Mouse (Mus musculus): ENCODE measurements around the gene Pik3r5. TPM values are rescaled to one million over a fixed set of nuclear protein-coding genes. Genes with fewer than 3 reads are reported as not detected.

Gene Pik3r5
- total RNA-seq, 1 experiment, result 0.94 TPM

- H3K4me3 ChIP-seq (ENCODE audit: insufficient read depth in 1 of 2, low read depth in 1 of 2, low read length in 2 of 2, poor library complexity in 1 of 2, severe bottlenecking in 1 of 2), result no peak overlapping the region
- DNase-seq (ENCODE audit: low read depth, low spot score), result no peak
- no peak overlapping the region for H3K27ac ChIP-seq (ENCODE audit: insufficient read depth, low read depth, low read length, poor library complexity, severe bottlenecking)
- peaks cover 0 to 16% of the 10 kb centered on the region in 2 experiments; a peak in 3 of 4 replicates for H3K4me1 ChIP-seq (ENCODE audit: control insufficient read depth in 2 of 2, insufficient read depth in 2 of 2, low read length in 2 of 2, poor library complexity in 1 of 2)
- in situ Hi-C loops (cut with MboI; ENCODE audit: low sequenced_read_pairs in 2 of 2, unreplicated experiment in 2 of 2), result no loop called here
- no peak for TF ChIP-seq CHD2 (IDR thresholded peaks at IDR 0.05; ENCODE audit: low read depth, low read length)
- TF ChIP-seq HCFC1 (IDR thresholded peaks at IDR 0.05; ENCODE audit: borderline replicate concordance, insufficient read depth, low read length), result no peak
- TF ChIP-seq ZC3H11A (IDR thresholded peaks at IDR 0.05; ENCODE audit: borderline replicate concordance, low read depth, low read length), result no peak
- no peak for TF ChIP-seq ZNF384 (IDR thresholded peaks at IDR 0.05; ENCODE audit: low read depth, low read length)
- TF ChIP-seq MAFK (IDR thresholded peaks at IDR 0.05; ENCODE audit: insufficient read depth, low read depth, low read length), result no peak
- no peak overlapping the region for H3K9ac ChIP-seq (ENCODE audit: insufficient read depth, low read depth, low read length, poor library complexity, severe bottlenecking)
- H3K36me3 ChIP-seq (ENCODE audit: control insufficient read depth, insufficient read depth, low read length, poor library complexity, severe bottlenecking), result no peaks in the 10 kb centered on the region
- H3K9me3 ChIP-seq (ENCODE audit: control insufficient read depth, insufficient read depth, low read depth, low read length), result no peaks in the 10 kb centered on the region
These were observed 67.2 kb downstream of the Pik3r5 start for GRCm38 (mm10) chr11:68498999-68499699.

- peaks cover 0 to 7% of the 10 kb centered on the region in 2 experiments; a peak in 2 of 4 replicates for H3K4me1 ChIP-seq (ENCODE audit: control insufficient read depth in 2 of 2, insufficient read depth in 2 of 2, low read length in 2 of 2, poor library complexity in 1 of 2)
- no peak for DNase-seq (ENCODE audit: low read depth, low spot score)
- in situ Hi-C loops (cut with MboI; ENCODE audit: low sequenced_read_pairs in 2 of 2, unreplicated experiment in 2 of 2), result no loop called here
- H3K4me3 ChIP-seq (ENCODE audit: insufficient read depth in 1 of 2, low read depth in 1 of 2, low read length in 2 of 2, poor library complexity in 1 of 2, severe bottlenecking in 1 of 2), result no peak overlapping the region; a peak in 1 of 4 replicates
- no peak overlapping the region for H3K27ac ChIP-seq (ENCODE audit: insufficient read depth, low read depth, low read length, poor library complexity, severe bottlenecking)
- no peaks in the 10 kb centered on the region for H3K36me3 ChIP-seq (ENCODE audit: control insufficient read depth, insufficient read depth, low read length, poor library complexity, severe bottlenecking)
- TF ChIP-seq ZNF384 (IDR thresholded peaks at IDR 0.05; ENCODE audit: low read depth, low read length), result no peak
- TF ChIP-seq MAFK (IDR thresholded peaks at IDR 0.05; ENCODE audit: insufficient read depth, low read depth, low read length), result no peak
- TF ChIP-seq CHD2 (IDR thresholded peaks at IDR 0.05; ENCODE audit: low read depth, low read length), result no peak
- TF ChIP-seq ZC3H11A (IDR thresholded peaks at IDR 0.05; ENCODE audit: borderline replicate concordance, low read depth, low read length), result no peak
- no peak for TF ChIP-seq HCFC1 (IDR thresholded peaks at IDR 0.05; ENCODE audit: borderline replicate concordance, insufficient read depth, low read length)
- no peak overlapping the region for H3K9ac ChIP-seq (ENCODE audit: insufficient read depth, low read depth, low read length, poor library complexity, severe bottlenecking)
- H3K9me3 ChIP-seq (ENCODE audit: control insufficient read depth, insufficient read depth, low read depth, low read length), result no peaks in the 10 kb centered on the region
These were observed 69.0 kb downstream of the Pik3r5 start for GRCm38 (mm10) chr11:68500949-68501350.

DNA sequence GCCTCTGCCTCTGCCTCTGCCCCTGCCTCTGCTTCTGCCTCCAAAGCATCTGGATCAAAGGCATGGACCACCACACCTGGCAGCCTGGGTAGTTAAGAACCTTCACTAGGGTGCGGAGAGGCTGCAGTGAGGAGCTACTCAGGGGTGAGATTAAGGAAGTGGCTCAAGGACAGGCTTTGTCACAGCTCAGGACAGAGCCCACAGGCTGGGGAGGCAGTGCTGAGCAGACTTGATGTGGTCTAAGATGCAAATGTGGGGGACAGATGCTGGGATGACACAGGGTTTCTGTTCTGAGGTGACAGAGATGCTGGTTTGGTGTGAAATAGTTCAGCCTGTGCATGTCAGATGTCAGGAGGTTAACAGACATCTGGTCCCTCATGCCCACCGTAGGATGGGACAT lies 70.5 kb downstream of the Pik3r5 start:
- DNase-seq (ENCODE audit: low read depth, low spot score), result no peak
- Histone ChIP-seq H3K9me3 (ENCODE audit: control insufficient read depth, insufficient read depth, low read depth, low read length) (no peaks in the 10 kb centered on the region), H3K4me3 (ENCODE audit: insufficient read depth in 1 of 2, low read depth in 1 of 2, low read length in 2 of 2, poor library complexity in 1 of 2, severe bottlenecking in 1 of 2) (no peak overlapping the region), H3K9ac (ENCODE audit: insufficient read depth, low read depth, low read length, poor library complexity, severe bottlenecking) (no peak overlapping the region), H3K4me1 (ENCODE audit: control insufficient read depth in 2 of 2, insufficient read depth in 2 of 2, low read length in 2 of 2, poor library complexity in 1 of 2) (peaks cover 0 to 7% of the 10 kb centered on the region in 2 experiments; a peak in 1 of 4 replicates), H3K27ac (ENCODE audit: insufficient read depth, low read depth, low read length, poor library complexity, severe bottlenecking) (no peak overlapping the region), H3K36me3 (ENCODE audit: control insufficient read depth, insufficient read depth, low read length, poor library complexity, severe bottlenecking) (no peaks in the 10 kb centered on the region)
- in situ Hi-C loops (cut with MboI; ENCODE audit: low sequenced_read_pairs in 2 of 2, unreplicated experiment in 2 of 2), result no loop called here
- TF ChIP-seq ZC3H11A (IDR thresholded peaks at IDR 0.05; ENCODE audit: borderline replicate concordance, low read depth, low read length) (no peak), CHD2 (IDR thresholded peaks at IDR 0.05; ENCODE audit: low read depth, low read length) (no peak), HCFC1 (IDR thresholded peaks at IDR 0.05; ENCODE audit: borderline replicate concordance, insufficient read depth, low read length) (no peak)

DNA sequence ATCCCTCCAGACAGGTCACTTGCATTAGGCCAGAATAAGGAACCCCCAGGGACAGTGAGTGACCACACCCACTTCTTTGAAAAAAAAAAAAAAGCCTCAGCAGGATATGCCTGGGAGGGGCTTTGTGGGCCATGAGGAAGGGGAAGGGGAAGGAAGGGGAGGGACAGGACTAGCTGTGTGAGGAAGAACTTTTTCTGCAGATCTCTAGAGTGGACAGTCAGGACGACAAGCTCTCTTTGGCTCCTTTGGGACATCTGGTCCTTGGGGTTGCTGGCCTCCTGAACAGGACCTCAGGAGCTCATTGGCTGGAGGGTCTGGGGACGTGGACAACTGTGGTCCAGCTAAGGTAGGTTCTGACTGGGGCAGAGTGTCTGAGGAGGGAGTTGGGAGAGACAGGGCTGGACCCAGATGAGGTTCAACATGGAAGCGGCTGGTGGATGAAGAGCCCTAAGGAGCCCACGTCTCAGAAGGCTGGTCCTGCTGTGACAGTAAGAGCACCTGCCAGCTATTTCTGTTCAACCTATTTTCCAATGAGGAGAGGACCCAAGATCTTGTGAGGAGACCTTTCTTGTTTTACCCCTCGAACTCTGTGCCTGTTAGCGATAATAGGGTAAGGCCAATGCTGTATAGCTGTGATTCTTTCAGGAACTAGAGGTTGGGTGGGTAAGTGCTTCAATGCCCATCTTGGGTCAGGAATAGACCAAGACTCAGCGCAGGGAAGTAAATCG lies 71.1 kb downstream of the Pik3r5 start, which contains the start of gene Pik3r6:
Pik3r6 (plus strand) TSS at position 118 of the 728 bp plus-strand sequence.
- H3K27ac ChIP-seq (ENCODE audit: insufficient read depth, low read depth, low read length, poor library complexity, severe bottlenecking), result no peak within 1 kb of the TSS
- in situ Hi-C loops (cut with MboI; ENCODE audit: low sequenced_read_pairs in 2 of 2, unreplicated experiment in 2 of 2), result no loop called here
- H3K4me1 ChIP-seq (ENCODE audit: control insufficient read depth in 2 of 2, insufficient read depth in 2 of 2, low read length in 2 of 2, poor library complexity in 1 of 2), result peaks cover 0 to 7% of the 10 kb centered on the region in 2 experiments; a peak in 1 of 4 replicates
- TF ChIP-seq HCFC1 (IDR thresholded peaks at IDR 0.05; ENCODE audit: borderline replicate concordance, insufficient read depth, low read length) (no peak), MAFK (IDR thresholded peaks at IDR 0.05; ENCODE audit: insufficient read depth, low read depth, low read length) (no peak), CHD2 (IDR thresholded peaks at IDR 0.05; ENCODE audit: low read depth, low read length) (no peak), ZNF384 (IDR thresholded peaks at IDR 0.05; ENCODE audit: low read depth, low read length) (peak; percentile 74), ZC3H11A (IDR thresholded peaks at IDR 0.05; ENCODE audit: borderline replicate concordance, low read depth, low read length) (no peak)
- no peak within 1 kb of the TSS for H3K4me3 ChIP-seq (ENCODE audit: insufficient read depth in 1 of 2, low read depth in 1 of 2, low read length in 2 of 2, poor library complexity in 1 of 2, severe bottlenecking in 1 of 2)
- H3K9ac ChIP-seq (ENCODE audit: insufficient read depth, low read depth, low read length, poor library complexity, severe bottlenecking), result no peak within 1 kb of the TSS
- DNase-seq (ENCODE audit: low read depth, low spot score), result no peak
- H3K36me3 ChIP-seq (ENCODE audit: control insufficient read depth, insufficient read depth, low read length, poor library complexity, severe bottlenecking), result no peaks in the 10 kb centered on the region
- no peaks in the 10 kb centered on the region for H3K9me3 ChIP-seq (ENCODE audit: control insufficient read depth, insufficient read depth, low read depth, low read length)
